Mouse (Mus musculus) heart, embryonic 11.5 days (tissue): ENCODE measurements around the gene Prr12. TPM values are rescaled to one million over a fixed set of nuclear protein-coding genes. Genes with fewer than 3 reads are reported as not detected.

Source experiments
- ATAC-seq: fragments of 200-750 bp; cut with Nextera tagmentation; replicated peaks from 2 replicates; pipeline ENCODE4 v1.8.0; 2017; ENCODE audit warnings: moderate library complexity; ENCODE audit not compliant: insufficient number of reproducible peaks, low FRiP score, low TSS enrichment
- H3K27ac ChIP-seq: fragments of 300-500 bp; sonication (generic); 2 replicates; pipeline ENCODE4 v1.5.1; 2014; ENCODE audit warnings: mild to moderate bottlenecking, low read depth, low read length
- H3K27me3 ChIP-seq: fragments of 300-500 bp; sonication (generic); 2 replicates; pipeline ENCODE4 v1.6.1; 2014; ENCODE audit warnings: mild to moderate bottlenecking, low read length, mixed read lengths; ENCODE audit not compliant: control insufficient read depth, insufficient read depth
- H3K36me3 ChIP-seq: fragments of 300-500 bp; sonication (generic); 2 replicates; pipeline ENCODE4 v1.6.1; 2014; ENCODE audit warnings: mild to moderate bottlenecking, low read length, moderate library complexity, mixed read lengths; ENCODE audit not compliant: control insufficient read depth, insufficient read depth
- H3K4me1 ChIP-seq: fragments of 300-500 bp; sonication (generic); 2 replicates; pipeline ENCODE4 v1.6.1; 2014; ENCODE audit warnings: low read length; ENCODE audit not compliant: control insufficient read depth, insufficient read depth
- H3K4me2 ChIP-seq: fragments of 300-500 bp; sonication (generic); 2 replicates; pipeline ENCODE4 v1.6.1; 2014; ENCODE audit warnings: mild to moderate bottlenecking, moderate library complexity
- H3K4me3 ChIP-seq: fragments of 300-500 bp; sonication (generic); 2 replicates; pipeline ENCODE4 v1.5.1; 2014; ENCODE audit warnings: low read depth, low read length
- H3K9ac ChIP-seq: fragments of 300-500 bp; sonication (generic); 2 replicates; pipeline ENCODE4 v1.6.1; 2014; ENCODE audit warnings: mild to moderate bottlenecking, low read depth, low read length, moderate library complexity
- H3K9me3 ChIP-seq: fragments of 300-500 bp; sonication (generic); replicated peaks from 2 replicates; pipeline ENCODE4 v1.6.1; 2016; ENCODE audit warnings: low read length; ENCODE audit not compliant: control insufficient read depth
- WGBS: fragments of 180-500 bp; shearing (Covaris S2); extraction: QIAGEN DNeasy Blood & Tissue Kit; methylation state at CpG from one replicate; pipeline ENCODE4 v1.1.7; 2014; ENCODE audit not compliant: insufficient replicate concordance; 5-methylcytosine and 5-hydroxymethylcytosine counted together
- polyA plus RNA-seq: library from polyadenylated mRNA; unstranded; fragments of >200 nt; fragmentation: Nextera tagmentation; extraction: Ambion mirVana; gene quantifications from 2 replicates; pipeline ENCODE4 v1.2.1, GENCODE M21; 2014

Gene Prr12
- polyA plus RNA-seq, 1 experiment from 2014 or later: 12.1 TPM

DNA sequence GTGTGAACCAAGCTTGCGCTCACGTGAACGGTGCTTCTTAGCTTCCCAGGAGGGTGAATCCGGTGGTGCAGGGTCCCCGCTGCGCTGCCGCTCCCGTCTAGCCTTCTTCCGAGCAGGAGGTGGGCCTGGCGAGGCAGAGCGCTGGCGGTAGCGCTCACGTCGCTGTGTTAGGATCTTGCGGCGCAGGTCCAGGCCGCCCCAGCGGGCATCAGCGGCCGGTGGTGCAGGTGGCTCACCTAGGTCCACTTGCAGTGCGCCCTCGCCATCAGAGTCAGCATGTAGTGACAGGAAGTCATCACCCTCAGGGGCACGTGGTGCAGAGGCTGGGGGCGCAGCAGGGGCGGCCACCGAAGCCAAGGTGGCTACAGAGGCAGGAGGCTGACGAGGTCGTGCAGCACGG, 44.8 kb downstream of the Prr12 start:
- Histone ChIP-seq H3K9ac (no peak overlapping the region), H3K27me3 (no peaks in the 10 kb centered on the region), H3K4me3 (no peak overlapping the region), H3K36me3 (peaks cover 70% of the 10 kb centered on the region), H3K4me2 (no peak overlapping the region), H3K9me3 (no peaks in the 10 kb centered on the region), H3K27ac (no peak overlapping the region), H3K4me1 (no peaks in the 10 kb centered on the region)
- WGBS: 89% methylated on average over 30 of the region's 30 CpGs
- ATAC-seq: no peak

- Histone ChIP-seq H3K4me2 (no peak overlapping the region), H3K4me3 (no peak overlapping the region), H3K36me3 (peaks cover 72% of the 10 kb centered on the region), H3K9me3 (no peaks in the 10 kb centered on the region), H3K27ac (no peak overlapping the region), H3K4me1 (no peaks in the 10 kb centered on the region), H3K9ac (no peak overlapping the region), H3K27me3 (no peaks in the 10 kb centered on the region)
- 91% methylated on average over 28 of the region's 29 CpGs for WGBS
- no peak for ATAC-seq
Observed at GRCm38 (mm10) chr7:45007141-45007540, 45.5 kb downstream of the Prr12 start.

DNA sequence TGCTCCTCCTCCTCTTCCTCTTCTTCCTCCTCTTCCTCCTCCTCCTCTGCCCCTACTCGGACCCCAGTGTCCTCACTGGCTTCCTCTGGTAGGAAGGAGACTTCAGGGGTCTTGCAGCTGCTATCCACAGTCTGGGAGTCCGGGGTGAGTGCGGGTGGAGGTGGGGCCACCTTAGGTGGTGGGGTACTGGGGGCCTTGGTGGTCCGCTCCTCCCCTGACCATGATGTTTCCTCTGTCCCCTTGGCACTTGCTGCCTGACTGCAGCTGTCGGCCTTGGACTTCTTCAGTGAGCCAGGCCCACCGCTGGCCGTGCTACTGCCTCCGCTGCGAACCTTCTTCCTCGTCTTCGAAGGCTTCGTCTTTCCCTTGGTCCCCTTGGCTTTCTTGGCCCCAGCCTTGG, 46.2 kb downstream of the Prr12 start:
- Histone ChIP-seq H3K9me3 (no peaks in the 10 kb centered on the region), H3K4me3 (no peak overlapping the region), H3K4me1 (0 out of 2 replicates have a peak, but pooled peaks cover 2% of the 10 kb centered on the region), H3K27ac (no peak overlapping the region), H3K27me3 (no peaks in the 10 kb centered on the region), H3K9ac (no peak overlapping the region), H3K36me3 (peaks cover 71% of the 10 kb centered on the region), H3K4me2 (no peak overlapping the region)
- 94% methylated on average over 12 of the region's 12 CpGs for WGBS
- ATAC-seq: no peak

GRCm38 (mm10) chr7:45005321-45005992, 47.2 kb downstream of the Prr12 start:
- Histone ChIP-seq H3K9ac (no peak overlapping the region), H3K36me3 (peaks cover 73% of the 10 kb centered on the region), H3K27ac (no peak overlapping the region)

DNA sequence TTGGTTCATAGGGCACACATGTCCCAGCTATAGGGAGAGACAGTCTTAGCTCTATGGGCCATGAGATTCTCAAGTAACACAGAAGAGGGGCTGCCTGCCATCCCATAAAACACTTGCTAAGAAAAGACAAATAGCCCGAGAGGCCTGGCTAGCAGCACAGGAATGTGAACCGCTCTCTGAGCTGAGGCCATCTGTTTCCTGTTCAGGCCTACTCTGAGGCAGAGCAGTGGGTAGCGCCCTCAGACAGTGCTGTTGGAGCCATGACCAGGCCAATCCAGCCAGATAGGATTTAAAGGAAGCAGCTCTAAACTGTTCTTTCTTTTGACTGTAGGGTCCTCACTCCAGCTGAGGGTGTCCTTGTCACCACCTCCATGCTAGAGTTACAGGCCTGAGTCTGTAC, 48.1 kb downstream of the Prr12 start:
- H3K4me2 ChIP-seq: no peak overlapping the region
- ATAC-seq: no peak
- peak overlapping the region; percentile 47; the same call in 1 of the 2 replicates for H3K27ac ChIP-seq
- H3K9ac ChIP-seq: no peak overlapping the region
- peaks cover 7% of the 10 kb centered on the region for H3K4me1 ChIP-seq
- 64% methylated on average over 3 of the region's 3 CpGs for WGBS
- H3K27me3 ChIP-seq: no peaks in the 10 kb centered on the region
- no peaks in the 10 kb centered on the region for H3K9me3 ChIP-seq
- peaks cover 67% of the 10 kb centered on the region for H3K36me3 ChIP-seq
- H3K4me3 ChIP-seq: no peak overlapping the region

More at GRCm38 (mm10) chr7:45005321-45005992, 47.2 kb downstream of the Prr12 start:
- 0 out of 2 replicates have a peak, but pooled peaks cover 2% of the 10 kb centered on the region for H3K4me1 ChIP-seq
- no peaks in the 10 kb centered on the region for H3K27me3 ChIP-seq
- no peak overlapping the region for H3K4me2 ChIP-seq
- no peaks in the 10 kb centered on the region for H3K9me3 ChIP-seq
- WGBS: 89% methylated on average over 6 of the region's 6 CpGs
- no peak for ATAC-seq
- no peak overlapping the region for H3K4me3 ChIP-seq

DNA sequence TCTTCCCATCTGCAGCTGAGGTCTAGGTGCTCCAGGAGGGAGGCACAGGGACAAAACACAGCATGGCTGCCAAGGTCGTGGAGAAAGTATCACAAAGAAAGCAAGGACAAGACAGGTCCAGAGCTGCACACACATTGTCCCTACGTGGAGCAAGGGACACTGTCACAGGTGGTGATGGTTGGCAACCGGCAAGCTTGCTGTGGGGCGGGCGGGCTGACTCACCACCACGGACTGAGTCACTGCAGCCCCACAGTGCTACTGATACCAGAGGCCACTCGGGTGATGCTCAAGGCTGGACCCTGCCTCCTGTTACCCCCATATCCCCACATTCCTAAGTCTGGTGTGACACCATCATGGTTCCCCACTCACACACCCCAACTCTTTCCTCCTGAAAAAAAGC, 50.2 kb downstream of the Prr12 start:
- Histone ChIP-seq H3K36me3 (peaks cover 52% of the 10 kb centered on the region), H3K9ac (no peak overlapping the region), H3K9me3 (no peaks in the 10 kb centered on the region), H3K27me3 (no peaks in the 10 kb centered on the region), H3K4me1 (peaks cover 19% of the 10 kb centered on the region), H3K4me2 (no peak overlapping the region), H3K27ac (no peak overlapping the region), H3K4me3 (no peak overlapping the region)
- ATAC-seq: no peak
- whole genome bisulfite sequencing: 91% methylated on average over 7 of the region's 7 CpGs

DNA sequence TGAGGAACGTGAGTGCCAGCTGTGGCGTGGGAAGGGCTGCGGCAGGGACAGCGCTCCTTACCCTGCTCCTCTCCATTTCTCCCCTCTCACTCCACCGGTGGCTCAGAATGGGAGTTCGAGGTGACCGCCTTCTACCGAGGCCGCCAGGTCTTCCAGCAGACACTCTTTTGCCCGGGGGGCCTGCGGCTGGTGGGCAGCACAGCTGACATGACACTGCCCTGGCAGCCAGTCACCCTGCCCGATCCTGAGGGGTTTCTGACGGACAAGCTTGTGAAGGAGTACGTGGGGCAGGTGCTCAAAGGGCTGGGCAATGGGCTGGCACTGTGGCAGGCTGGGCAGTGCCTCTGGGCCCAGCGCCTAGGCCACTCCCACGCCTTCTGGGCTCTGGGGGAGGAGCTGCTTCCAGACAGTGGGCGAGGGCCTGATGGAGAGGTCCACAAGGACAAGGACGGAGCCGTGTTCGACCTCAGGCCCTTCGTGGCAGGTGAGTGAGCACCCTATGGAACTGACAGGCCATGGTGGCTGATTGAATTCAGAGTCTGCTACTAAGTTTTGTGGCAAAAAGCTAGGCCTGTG, 52.1 kb downstream of the Prr12 start:
- no peak for ATAC-seq
- 85% methylated on average over 21 of the region's 21 CpGs for WGBS
- Histone ChIP-seq H3K4me2 (no peak overlapping the region), H3K9me3 (no peaks in the 10 kb centered on the region), H3K27me3 (no peaks in the 10 kb centered on the region), H3K4me3 (no peak overlapping the region), H3K4me1 (peaks cover 27% of the 10 kb centered on the region), H3K9ac (no peak overlapping the region), H3K27ac (no peak overlapping the region; the same call in 1 of the 2 replicates), H3K36me3 (peaks cover 35% of the 10 kb centered on the region)

DNA sequence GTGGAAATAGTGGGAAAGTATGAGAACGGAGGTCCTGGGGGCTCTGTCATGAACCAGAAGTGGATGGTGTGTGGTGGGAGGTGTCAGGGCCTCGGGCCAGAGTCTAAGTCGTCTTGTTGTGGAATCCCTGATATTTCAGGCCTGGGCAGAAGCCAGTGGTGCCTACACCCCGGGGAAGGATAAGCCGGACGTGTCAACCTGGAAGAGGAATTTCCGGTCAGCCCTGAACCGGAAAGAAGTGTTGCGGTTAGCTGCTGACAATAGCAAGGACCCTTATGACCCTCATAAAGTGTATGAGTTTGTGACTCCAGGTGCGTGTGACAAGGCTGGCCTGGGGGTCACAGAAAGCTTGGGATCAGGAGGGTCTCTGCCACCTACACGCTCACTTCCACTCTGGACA, 52.9 kb downstream of the Prr12 start:
- Histone ChIP-seq H3K27ac (no peak overlapping the region), H3K4me1 (peaks cover 27% of the 10 kb centered on the region), H3K9ac (no peak overlapping the region), H3K27me3 (no peaks in the 10 kb centered on the region), H3K4me3 (no peak overlapping the region), H3K4me2 (peak overlapping the region; percentile 97), H3K9me3 (no peaks in the 10 kb centered on the region), H3K36me3 (peaks cover 34% of the 10 kb centered on the region)
- no peak for ATAC-seq
- WGBS: 71% methylated on average over 11 of the region's 11 CpGs

GRCm38 (mm10) chr7:44998501-44998955, 54.2 kb downstream of the Prr12 start, which contains the start of gene Bcl2l12:
Bcl2l12 (minus strand) TSS chr7:44998712.
- Histone ChIP-seq H3K27me3 (no peaks in the 10 kb centered on the region), H3K4me2 (peak within 1 kb of the TSS; percentile 97), H3K36me3 (peaks cover 37% of the 10 kb centered on the region), H3K4me3 (peak within 1 kb of the TSS; percentile 71), H3K4me1 (peaks cover 27% of the 10 kb centered on the region), H3K9me3 (no peaks in the 10 kb centered on the region), H3K27ac (peak within 1 kb of the TSS; percentile 86), H3K9ac (peak within 1 kb of the TSS; percentile 89)
- ATAC-seq: no peak
- WGBS: 2% methylated on average over 18 of the region's 18 CpGs
